Mouse (Mus musculus): ENCODE measurements around the gene Saxo1. TPM values are rescaled to one million over a fixed set of nuclear protein-coding genes. Genes with fewer than 3 reads are reported as not detected.

Gene Saxo1
- total and polyA plus RNA-seq, 2 experiments from 2014 or later, result not detected

GRCm38 (mm10) chr4:86545615-86546014, 12.5 kb downstream of the Saxo1 start:
- H3K27me3 ChIP-seq (ENCODE audit: insufficient read depth, low read length), result no peaks in the 10 kb centered on the region
- peak; percentile 77 for TF ChIP-seq CTCF (IDR thresholded peaks at IDR 0.05; ENCODE audit: low read depth)
- no peaks in the 10 kb centered on the region for H3K36me3 ChIP-seq (ENCODE audit: insufficient read depth, low read length)
- DNase-seq (ENCODE audit: low spot score), result peak; percentile 81
- H3K4me2 ChIP-seq (ENCODE audit: low read depth, low read length), result no peak overlapping the region
- H3K9ac ChIP-seq (replicated peaks; ENCODE audit: low read length), result no peak overlapping the region
- WGBS, result 48% methylated on average over 5 of the region's 5 CpGs
- no peak overlapping the region for H3K27ac ChIP-seq
- peak; percentile 35; the same call in 1 of the 2 replicates for ATAC-seq
- H3K9me3 ChIP-seq (ENCODE audit: low read length), result no peaks in the 10 kb centered on the region
- no peak overlapping the region for H3K4me3 ChIP-seq (ENCODE audit: low read length)
- no peaks in the 10 kb centered on the region for H3K4me1 ChIP-seq (ENCODE audit: insufficient read depth, low read length)

- Histone ChIP-seq H3K9me3 (ENCODE audit: low read length) (no peaks in the 10 kb centered on the region), H3K27me3 (ENCODE audit: insufficient read depth, low read length) (no peaks in the 10 kb centered on the region), H3K4me1 (ENCODE audit: insufficient read depth, low read length) (no peaks in the 10 kb centered on the region), H3K27ac (no peak overlapping the region), H3K36me3 (ENCODE audit: insufficient read depth, low read length) (no peaks in the 10 kb centered on the region), H3K4me3 (ENCODE audit: low read length) (no peak overlapping the region), H3K9ac (replicated peaks; ENCODE audit: low read length) (no peak overlapping the region), H3K4me2 (ENCODE audit: low read depth, low read length) (no peak overlapping the region)
- peak; percentile 39 for DNase-seq (ENCODE audit: low spot score)
- WGBS, result 43% methylated on average over 3 of the region's 3 CpGs
- no peak for TF ChIP-seq CTCF (IDR thresholded peaks at IDR 0.05; ENCODE audit: low read depth)
- ATAC-seq, result no peak
Observed at GRCm38 (mm10) chr4:86543999-86544398, 14.1 kb downstream of the Saxo1 start.

- no peaks in the 10 kb centered on the region for H3K36me3 ChIP-seq (ENCODE audit: insufficient read depth, low read length)
Observed at GRCm38 (mm10) chr4:86541573-86541972, 16.6 kb downstream of the Saxo1 start.

GRCm38 (mm10) chr4:86538936-86539335, 19.2 kb downstream of the Saxo1 start:
- Histone ChIP-seq H3K27ac (no peak overlapping the region), H3K4me1 (ENCODE audit: insufficient read depth, low read length) (no peaks in the 10 kb centered on the region), H3K9ac (replicated peaks; ENCODE audit: low read length) (no peak overlapping the region), H3K36me3 (ENCODE audit: insufficient read depth, low read length) (no peaks in the 10 kb centered on the region), H3K9me3 (ENCODE audit: low read length) (no peaks in the 10 kb centered on the region), H3K27me3 (ENCODE audit: insufficient read depth, low read length) (no peaks in the 10 kb centered on the region), H3K4me3 (ENCODE audit: low read length) (no peak overlapping the region), H3K4me2 (ENCODE audit: low read depth, low read length) (no peak overlapping the region)
- ATAC-seq, result no peak
- no peak for DNase-seq (ENCODE audit: low spot score)
- WGBS, result 93% methylated on average over 5 of the region's 5 CpGs
- TF ChIP-seq CTCF (IDR thresholded peaks at IDR 0.05; ENCODE audit: low read depth), result no peak

More at GRCm38 (mm10) chr4:86541573-86541972, 16.6 kb downstream of the Saxo1 start:
- ATAC-seq (no peak), DNase-seq (ENCODE audit: low spot score) (no peak)
- no peak overlapping the region for H3K9ac ChIP-seq (replicated peaks; ENCODE audit: low read length)
- no peaks in the 10 kb centered on the region for H3K9me3 ChIP-seq (ENCODE audit: low read length)
- H3K4me2 ChIP-seq (ENCODE audit: low read depth, low read length), result no peak overlapping the region
- H3K27me3 ChIP-seq (ENCODE audit: insufficient read depth, low read length), result no peaks in the 10 kb centered on the region
- no peak overlapping the region for H3K4me3 ChIP-seq (ENCODE audit: low read length)
- 54% methylated on average over 1 of the region's 1 CpGs for WGBS
- no peaks in the 10 kb centered on the region for H3K4me1 ChIP-seq (ENCODE audit: insufficient read depth, low read length)
- TF ChIP-seq CTCF (IDR thresholded peaks at IDR 0.05; ENCODE audit: low read depth), result no peak
- H3K27ac ChIP-seq, result no peak overlapping the region

- no peaks in the 10 kb centered on the region for H3K27me3 ChIP-seq (ENCODE audit: insufficient read depth, low read length)
- H3K4me3 ChIP-seq (ENCODE audit: low read length), result no peak overlapping the region
- TF ChIP-seq CTCF (IDR thresholded peaks at IDR 0.05; ENCODE audit: low read depth), result peak; percentile 58
- DNase-seq (ENCODE audit: low spot score), result peak; percentile 61
- ATAC-seq, result no peak
- H3K4me1 ChIP-seq (ENCODE audit: insufficient read depth, low read length), result no peaks in the 10 kb centered on the region
- H3K4me2 ChIP-seq (ENCODE audit: low read depth, low read length), result no peak overlapping the region
- no peaks in the 10 kb centered on the region for H3K9me3 ChIP-seq (ENCODE audit: low read length)
- no peak overlapping the region for H3K27ac ChIP-seq
- no peak overlapping the region for H3K9ac ChIP-seq (replicated peaks; ENCODE audit: low read length)
- no peaks in the 10 kb centered on the region for H3K36me3 ChIP-seq (ENCODE audit: insufficient read depth, low read length)
- 41% methylated on average over 4 of the region's 4 CpGs for WGBS
Observed at GRCm38 (mm10) chr4:86537972-86538371, 20.2 kb downstream of the Saxo1 start.

GRCm38 (mm10) chr4:86534091-86534481, 24.0 kb downstream of the Saxo1 start:
- DNase-seq (ENCODE audit: low spot score) (no peak), ATAC-seq (no peak)
- Histone ChIP-seq H3K9ac (replicated peaks; ENCODE audit: low read length) (no peak overlapping the region), H3K4me3 (ENCODE audit: low read length) (no peak overlapping the region), H3K36me3 (ENCODE audit: insufficient read depth, low read length) (no peaks in the 10 kb centered on the region), H3K27ac (no peak overlapping the region), H3K4me1 (ENCODE audit: insufficient read depth, low read length) (no peaks in the 10 kb centered on the region), H3K9me3 (ENCODE audit: low read length) (no peaks in the 10 kb centered on the region), H3K27me3 (ENCODE audit: insufficient read depth, low read length) (no peaks in the 10 kb centered on the region), H3K4me2 (ENCODE audit: low read depth, low read length) (no peak overlapping the region)
- no peak for TF ChIP-seq CTCF (IDR thresholded peaks at IDR 0.05; ENCODE audit: low read depth)
- WGBS, result 69% methylated on average over 5 of the region's 5 CpGs

GRCm38 (mm10) chr4:86533406-86534090, 24.6 kb downstream of the Saxo1 start:
- Histone ChIP-seq H3K4me2 (ENCODE audit: low read depth, low read length) (no peak overlapping the region), H3K27me3 (ENCODE audit: insufficient read depth, low read length) (no peaks in the 10 kb centered on the region), H3K9ac (replicated peaks; ENCODE audit: low read length) (no peak overlapping the region), H3K36me3 (ENCODE audit: insufficient read depth, low read length) (no peaks in the 10 kb centered on the region), H3K4me3 (ENCODE audit: low read length) (no peak overlapping the region), H3K9me3 (ENCODE audit: low read length) (no peaks in the 10 kb centered on the region), H3K27ac (no peak overlapping the region), H3K4me1 (ENCODE audit: insufficient read depth, low read length) (no peaks in the 10 kb centered on the region)
- no peak for TF ChIP-seq CTCF (IDR thresholded peaks at IDR 0.05; ENCODE audit: low read depth)
- ATAC-seq (no peak), DNase-seq (ENCODE audit: low spot score) (no peak)
- 75% methylated on average over 8 of the region's 8 CpGs for WGBS
